Mouse (Mus musculus): ENCODE measurements around the gene Dnaic2.

Dnaic2 gene

GRCm38 (mm10) chr11:114801906-114802305, 74.7 kb downstream of the Dnaic2 start:
- no peak for DNase-seq

- DNase-seq = no peak
Measured at GRCm38 (mm10) chr11:114802540-114803267, 75.5 kb downstream of the Dnaic2 start.

- DNase-seq = no peak
Measured at GRCm38 (mm10) chr11:114803990-114804389, 76.8 kb downstream of the Dnaic2 start.

- DNase-seq = no peak
Measured at GRCm38 (mm10) chr11:114807025-114807424, 79.8 kb downstream of the Dnaic2 start.

Measured in kidney, postnatal 14 days (tissue).